Mouse (Mus musculus) fat pad, adult 2 months (tissue): ENCODE data around the gene Prdm9.
"Not testable (repeated sequence)": the region's sequence is repeated elsewhere in the genome, so short reads cannot be mapped to it uniquely, and the experiment has no call there.

Experiments used
- DNase-seq: peaks from one replicate; pipeline ENCODE4 v3.0.0-alpha.2; 2011; ENCODE audit warnings: low read depth, low spot score; ENCODE audit errors: extremely low read depth

The Prdm9 gene

GRCm38 (mm10) chr17:15564014-15564927 is at the start of gene Prdm9:
TSS of gene Prdm9 (minus strand) at chr17:15564354.
- DNase-seq: peak; percentile 65

- DNase-seq: no peak
Observed at GRCm38 (mm10) chr17:15599496-15599895, 35.3 kb upstream of the Prdm9 start.

GRCm38 (mm10) chr17:15591216-15591881 is 27.2 kb upstream of the Prdm9 start:
- DNase-seq: no peak

GRCm38 (mm10) chr17:15588116-15588515 is 24.0 kb upstream of the Prdm9 start:
- DNase-seq: no peak

GRCm38 (mm10) chr17:15585691-15586090 is 21.5 kb upstream of the Prdm9 start:
- no peak for DNase-seq

- no peak for DNase-seq
Observed at GRCm38 (mm10) chr17:15583071-15583470, 18.9 kb upstream of the Prdm9 start.

GRCm38 (mm10) chr17:15580072-15580447 is 15.9 kb upstream of the Prdm9 start:
- DNase-seq: no peak

- DNase-seq: no peak
Observed at GRCm38 (mm10) chr17:15579410-15580071, 15.4 kb upstream of the Prdm9 start.

GRCm38 (mm10) chr17:15577291-15577694 is 13.1 kb upstream of the Prdm9 start:
- no peak for DNase-seq

GRCm38 (mm10) chr17:15575056-15575455 is 10.9 kb upstream of the Prdm9 start:
- DNase-seq: no peak

GRCm38 (mm10) chr17:15566908-15567307 is 2.8 kb upstream of the Prdm9 start:
- DNase-seq: no peak

- no peak for DNase-seq
Observed at GRCm38 (mm10) chr17:15564928-15565300, 760 bp upstream of the Prdm9 start.

- no peak for DNase-seq
Observed at GRCm38 (mm10) chr17:15559946-15560345, 4.2 kb downstream of the Prdm9 start.

- DNase-seq: no peak
Observed at GRCm38 (mm10) chr17:15549713-15550112, 14.4 kb downstream of the Prdm9 start.

- no peak for DNase-seq
Observed at GRCm38 (mm10) chr17:15546440-15546839, 17.7 kb downstream of the Prdm9 start.

GRCm38 (mm10) chr17:15543868-15544267 is 20.3 kb downstream of the Prdm9 start:
- not testable (repeated sequence) for DNase-seq

GRCm38 (mm10) chr17:15540309-15540708 is 23.8 kb downstream of the Prdm9 start:
- DNase-seq: no peak

- DNase-seq: no peak
Observed at GRCm38 (mm10) chr17:15536457-15536904, 27.7 kb downstream of the Prdm9 start.

GRCm38 (mm10) chr17:15535943-15536342 is 28.2 kb downstream of the Prdm9 start:
- no peak for DNase-seq

- no peak for DNase-seq
Observed at GRCm38 (mm10) chr17:15535162-15535800, 28.9 kb downstream of the Prdm9 start.

GRCm38 (mm10) chr17:15530141-15530540 is 34.0 kb downstream of the Prdm9 start:
- DNase-seq: no peak
